Mouse (Mus musculus): ENCODE measurements at regions not wholly inside any gene's neighbourhood (a gene's known extent, or its start where the extent isn't known, plus 50 kb on each side); places are given as distances from the start of the nearest gene placed in this dataset.

- TF ChIP-seq ZKSCAN1 (IDR thresholded peaks at IDR 0.05; ENCODE audit: low read depth, low read length) (no peak), GATA1 (IDR thresholded peaks at IDR 0.05; ENCODE audit: low read depth, low read length) (no peak)
Measured at GRCm38 (mm10) chr8:126874126-126874730, 71.4 kb downstream of the Tomm20 start (continued).

- Histone ChIP-seq H3K27me3 (ENCODE audit: control insufficient read depth in 1 of 2, insufficient read depth in 2 of 2, low read length in 2 of 2) (no peaks in the 10 kb centered on the region), H3K79me2 (ENCODE audit: control insufficient read depth, insufficient read depth, low read length, poor library complexity) (no peaks in the 10 kb centered on the region), H3K27ac (ENCODE audit: control insufficient read depth, low read depth, low read length) (no peak overlapping the region), H3K4me1 (ENCODE audit: control insufficient read depth in 1 of 2, insufficient read depth in 2 of 2, low read length in 2 of 2) (0 out of 4 replicates have a peak, but pooled peaks cover 0 to 3% of the 10 kb centered on the region in 2 experiments), H3K9me3 (replicated peaks; ENCODE audit: insufficient read depth, low read length) (no peaks in the 10 kb centered on the region), H3K36me3 (ENCODE audit: control insufficient read depth in 1 of 2, insufficient read depth in 2 of 2, low read length in 2 of 2) (no peaks in the 10 kb centered on the region), H3K4me3 (ENCODE audit: control insufficient read depth in 1 of 2, insufficient read depth in 1 of 2, low read depth in 2 of 2, low read length in 2 of 2) (no peak overlapping the region), H3K9ac (ENCODE audit: control insufficient read depth, low read depth, low read length, poor library complexity, severe bottlenecking) (no peak overlapping the region)
- DNase-seq (ENCODE audit: low read depth, low spot score) = no peak
- TF ChIP-seq CTCF (IDR thresholded peaks at IDR 0.05 in 2 of 3, conservative IDR thresholded peaks at IDR 0.05 in 1 of 3; ENCODE audit: control insufficient read depth in 1 of 3, insufficient read depth in 1 of 3, low read depth in 2 of 3, low read length in 3 of 3, poor library complexity in 1 of 3, severe bottlenecking in 1 of 3) (no peak), USF2 (IDR thresholded peaks at IDR 0.05; ENCODE audit: borderline replicate concordance in 1 of 2, insufficient read depth in 1 of 2, low read depth in 1 of 2, low read length in 2 of 2) (no peak), TCF12 (IDR thresholded peaks at IDR 0.05; ENCODE audit: low read depth, low read length) (no peak), USF1 (IDR thresholded peaks at IDR 0.05; ENCODE audit: low read depth, low read length) (no peak), NRF1 (IDR thresholded peaks at IDR 0.05; ENCODE audit: insufficient read depth, low read depth, low read length, poor library complexity, severe bottlenecking) (no peak), MAX (IDR thresholded peaks at IDR 0.05; ENCODE audit: low read length) (no peak), GABPA (IDR thresholded peaks at IDR 0.05; ENCODE audit: low read depth, low read length) (no peak), ZC3H11A (IDR thresholded peaks at IDR 0.05; ENCODE audit: low read depth, low read length) (no peak), ZKSCAN1 (IDR thresholded peaks at IDR 0.05; ENCODE audit: low read depth, low read length) (no peak), POLR2AphosphoS5 (IDR thresholded peaks at IDR 0.05; ENCODE audit: borderline replicate concordance, low read depth, low read length) (no peak), POLR2AphosphoS2 (IDR thresholded peaks at IDR 0.05; ENCODE audit: low read length) (no peak), EP300 (IDR thresholded peaks at IDR 0.05; ENCODE audit: low read depth in 1 of 2, low read length in 2 of 2) (no peak), POLR2A (IDR thresholded peaks at IDR 0.05; ENCODE audit: control insufficient read depth in 1 of 2, insufficient read depth in 1 of 2, low read depth in 1 of 2, low read length in 2 of 2, poor library complexity in 1 of 2) (no peak), GATA1 (IDR thresholded peaks at IDR 0.05; ENCODE audit: low read depth, low read length) (no peak), SMC3 (IDR thresholded peaks at IDR 0.05; ENCODE audit: low read depth, low read length) (no peak), RAD21 (IDR thresholded peaks at IDR 0.05; ENCODE audit: low read depth, low read length) (no peak), ELF1 (IDR thresholded peaks at IDR 0.05; ENCODE audit: low read depth, low read length) (no peak), KAT2A (conservative IDR thresholded peaks at IDR 0.05; ENCODE audit: low read depth, low read length) (no peak), MXI1 (IDR thresholded peaks at IDR 0.05; ENCODE audit: low read depth, low read length) (no peak)
Measured at GRCm38 (mm10) chr8:126873306-126873705, 72.3 kb downstream of the Tomm20 start.
